Mouse (Mus musculus) layer of hippocampus, postnatal 36 days (tissue): ENCODE results near the gene Ms4a4a. TPM values are rescaled to one million over a fixed set of nuclear protein-coding genes. Genes with fewer than 3 reads are reported as not detected.

Source experiments
- DNase-seq, 2 experiments: peaks; one replicate each; pipeline ENCODE4 v3.0.0; 2022
- total RNA-seq, 2 experiments: library from RNA; stranded (reverse); gene quantifications; 2 replicates each; pipeline ENCODE4 v1.2.3; 2021

The Ms4a4a gene
- total RNA-seq, 2 experiments from 2014 or later: 0.57 to 0.78 TPM

- DNase-seq: no peak
Measured at GRCm38 (mm10) chr19:11435058-11435834, 59.9 kb downstream of the Ms4a4a start.

Other genes with a start within 250 kb of the Ms4a4a start
- gene 1700017D01Rik, start 244.6 kb upstream of the Ms4a4a start, total RNA-seq: not detected
- not detected for gene 1700025F22Rik, start 210.2 kb upstream of the Ms4a4a start, total RNA-seq
- gene Ms4a13, start 178.8 kb upstream of the Ms4a4a start, total RNA-seq: not detected
- gene Ms4a12, start 143.1 kb upstream of the Ms4a4a start, total RNA-seq: not detected
- gene Ms4a1, start 109.3 kb upstream of the Ms4a4a start, total RNA-seq: not detected
- not detected for gene Ms4a5, start 91.7 kb upstream of the Ms4a4a start, total RNA-seq
- not detected for gene Ms4a14, start 61.1 kb upstream of the Ms4a4a start, total RNA-seq
- under 1 TPM; 0.30 to 0.35 TPM for gene Ms4a7, start 39.4 kb upstream of the Ms4a4a start, total RNA-seq
- gene Ms4a4c, start 29.2 kb downstream of the Ms4a4a start, total RNA-seq: not detected
- gene Ms4a4b, start 68.0 kb downstream of the Ms4a4a start, total RNA-seq: not detected
- gene Ms4a6c, start 93.8 kb downstream of the Ms4a4a start, total RNA-seq: 1 to 10 TPM; 1.2 to 2.3 TPM
- gene Gm8369, start 110.4 kb downstream of the Ms4a4a start, total RNA-seq: under 1 TPM; 0.30 to 0.57 TPM
- gene Ms4a6b, start 141.0 kb downstream of the Ms4a4a start, total RNA-seq: 1 to 10 TPM; 1.7 to 3.2 TPM
- not detected for gene Ms4a4d, start 161.3 kb downstream of the Ms4a4a start, total RNA-seq
- gene Ms4a6d, start 229.3 kb downstream of the Ms4a4a start, total RNA-seq: 1 to 10 TPM; 1.2 to 1.4 TPM
- not detected for gene Ms4a2, start 248.2 kb downstream of the Ms4a4a start, total RNA-seq